Mouse (Mus musculus): ENCODE data around the gene Cfap43.

The Cfap43 gene

GRCm38 (mm10) chr19:47915251-47915650 lies 3.8 kb downstream of the Cfap43 start:
- DNase-seq (ENCODE audit: low read depth, low spot score), result no peak

- DNase-seq (ENCODE audit: low read depth, low spot score), result no peak
These were observed 4.9 kb downstream of the Cfap43 start for GRCm38 (mm10) chr19:47914191-47914590.

- no peak for DNase-seq (ENCODE audit: low read depth, low spot score)
These were observed 5.7 kb downstream of the Cfap43 start for GRCm38 (mm10) chr19:47913344-47913743.

- DNase-seq (ENCODE audit: low read depth, low spot score), result no peak
These were observed 8.3 kb downstream of the Cfap43 start for GRCm38 (mm10) chr19:47910751-47911150.

GRCm38 (mm10) chr19:47910117-47910618 lies 8.9 kb downstream of the Cfap43 start:
- DNase-seq (ENCODE audit: low read depth, low spot score), result no peak

GRCm38 (mm10) chr19:47909387-47910116 lies 9.5 kb downstream of the Cfap43 start:
- peak; percentile 71 for DNase-seq (ENCODE audit: low read depth, low spot score)

- DNase-seq (ENCODE audit: low read depth, low spot score), result no peak
These were observed 10.1 kb downstream of the Cfap43 start for GRCm38 (mm10) chr19:47908961-47909371.

GRCm38 (mm10) chr19:47907596-47907995 lies 11.5 kb downstream of the Cfap43 start:
- no peak for DNase-seq (ENCODE audit: low read depth, low spot score)

GRCm38 (mm10) chr19:47905603-47906002 lies 13.5 kb downstream of the Cfap43 start:
- DNase-seq (ENCODE audit: low read depth, low spot score), result no peak

- no peak for DNase-seq (ENCODE audit: low read depth, low spot score)
These were observed 14.0 kb downstream of the Cfap43 start for GRCm38 (mm10) chr19:47905081-47905480.

- DNase-seq (ENCODE audit: low read depth, low spot score), result no peak
These were observed 15.4 kb downstream of the Cfap43 start for GRCm38 (mm10) chr19:47903679-47904078.

- peak; percentile 54 for DNase-seq (ENCODE audit: low read depth, low spot score)
These were observed 16.5 kb downstream of the Cfap43 start for GRCm38 (mm10) chr19:47902316-47903201.

- DNase-seq (ENCODE audit: low read depth, low spot score), result no peak
These were observed 18.5 kb downstream of the Cfap43 start for GRCm38 (mm10) chr19:47900558-47900957.

- DNase-seq (ENCODE audit: low read depth, low spot score), result no peak
These were observed 19.1 kb downstream of the Cfap43 start for GRCm38 (mm10) chr19:47900012-47900411.

- DNase-seq (ENCODE audit: low read depth, low spot score), result no peak
These were observed 20.5 kb downstream of the Cfap43 start for GRCm38 (mm10) chr19:47898472-47899079.

- DNase-seq (ENCODE audit: low read depth, low spot score), result no peak
These were observed 26.0 kb downstream of the Cfap43 start for GRCm38 (mm10) chr19:47893092-47893491.

- DNase-seq (ENCODE audit: low read depth, low spot score), result no peak
These were observed 27.4 kb downstream of the Cfap43 start for GRCm38 (mm10) chr19:47891562-47892312.

GRCm38 (mm10) chr19:47890489-47891130 lies 28.5 kb downstream of the Cfap43 start:
- no peak for DNase-seq (ENCODE audit: low read depth, low spot score)

- no peak for DNase-seq (ENCODE audit: low read depth, low spot score)
These were observed 31.1 kb downstream of the Cfap43 start for GRCm38 (mm10) chr19:47888037-47888436.

- no peak for DNase-seq (ENCODE audit: low read depth, low spot score)
These were observed 31.7 kb downstream of the Cfap43 start for GRCm38 (mm10) chr19:47887417-47887816.

- no peak for DNase-seq (ENCODE audit: low read depth, low spot score)
These were observed 32.5 kb downstream of the Cfap43 start for GRCm38 (mm10) chr19:47886617-47887016.
